Mouse (Mus musculus) cerebellum, adult 2 months (tissue): ENCODE results near the gene H1foo.

ENCODE experiments used
- CTCF ChIP-seq: fragments of 200-500 bp; IDR thresholded peaks from 2 replicates; pipeline ENCODE4 v1.5.1; 2011; ENCODE audit warnings: low read depth, mild to moderate bottlenecking, control low read depth, low read length, moderate library complexity, borderline replicate concordance; ENCODE audit not compliant: insufficient read depth
- POLR2A ChIP-seq: fragments of 200-500 bp; IDR thresholded peaks from 2 replicates; pipeline ENCODE4 v1.6.1; 2011; ENCODE audit warnings: low read length, control low read depth, borderline replicate concordance; ENCODE audit not compliant: insufficient read depth

DNA sequence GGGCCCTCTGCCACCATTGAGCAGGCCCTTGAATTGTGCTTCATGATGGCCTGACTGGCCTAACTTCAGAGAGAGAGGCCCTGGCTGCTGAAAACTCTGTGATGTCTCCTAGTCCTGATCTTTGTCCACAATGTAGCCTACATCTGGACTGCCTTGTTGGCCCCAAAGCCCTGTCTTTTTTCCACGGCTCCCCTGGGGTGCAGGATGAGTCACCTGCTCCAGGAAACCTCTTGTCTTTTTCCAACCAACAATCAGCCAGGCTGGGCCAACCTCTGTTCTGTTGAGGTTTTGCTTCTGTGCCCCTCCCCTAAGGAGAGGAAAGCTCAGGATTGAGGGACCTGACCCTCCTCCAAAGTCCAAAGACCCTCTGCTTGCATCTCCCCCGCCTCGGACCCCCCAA, 17.0 kb downstream of the H1foo start:
- no peak for TF ChIP-seq POLR2A
- no peak for TF ChIP-seq CTCF
